Mouse (Mus musculus) midbrain, postnatal 0 days (tissue): ENCODE data around the gene Ltbp3. TPM values are rescaled to one million over a fixed set of nuclear protein-coding genes. Genes with fewer than 3 reads are reported as not detected.

ENCODE experiments used
- ATAC-seq: fragments of 200-750 bp; cut with Nextera tagmentation; 2 replicates; pipeline ENCODE4 v1.8.0; 2017; ENCODE audit warnings: moderate number of reproducible peaks, mild to moderate bottlenecking, moderate TSS enrichment, moderate library complexity; ENCODE audit not compliant: low FRiP score
- DNase-seq: peaks from one replicate; pipeline ENCODE4 v3.0.0-alpha.2; 2015; ENCODE audit warnings: low spot score
- H3K27ac ChIP-seq: fragments of 300-500 bp; sonication (generic); 2 replicates; pipeline ENCODE4 v1.5.1; 2014; ENCODE audit warnings: low read depth, mild to moderate bottlenecking, low read length, mixed read lengths
- H3K27me3 ChIP-seq: fragments of 300-500 bp; sonication (generic); 2 replicates; pipeline ENCODE4 v1.6.1; 2014; ENCODE audit warnings: low read length, control low read depth, mixed read lengths; ENCODE audit not compliant: insufficient read depth
- H3K36me3 ChIP-seq: fragments of 300-500 bp; sonication (generic); 2 replicates; pipeline ENCODE4 v1.6.1; 2014; ENCODE audit warnings: low read length, control low read depth, mixed read lengths; ENCODE audit not compliant: insufficient read depth
- H3K4me1 ChIP-seq: fragments of 300-500 bp; sonication (generic); 2 replicates; pipeline ENCODE4 v1.6.1; 2014; ENCODE audit warnings: mild to moderate bottlenecking, control low read depth, antibody characterized with exemption, low read length, mixed read lengths; ENCODE audit not compliant: insufficient read depth
- H3K4me2 ChIP-seq: fragments of 300-500 bp; sonication (generic); 2 replicates; pipeline ENCODE4 v1.6.1; 2014; ENCODE audit warnings: low read depth, mild to moderate bottlenecking, low read length, mixed read lengths; ENCODE audit not compliant: poor library complexity, severe bottlenecking
- H3K4me3 ChIP-seq: fragments of 300-500 bp; sonication (generic); 2 replicates; pipeline ENCODE4 v1.5.1; 2014; ENCODE audit warnings: low read depth, mild to moderate bottlenecking, low read length, moderate library complexity
- H3K9ac ChIP-seq: fragments of 300-500 bp; sonication (generic); replicated peaks from 2 replicates; pipeline ENCODE4 v1.6.1; 2014; ENCODE audit warnings: mild to moderate bottlenecking, low read length, moderate library complexity, mixed read lengths; ENCODE audit not compliant: poor library complexity, severe bottlenecking
- H3K9me3 ChIP-seq: fragments of 300-500 bp; sonication (generic); 2 replicates; pipeline ENCODE4 v1.6.1; 2016; ENCODE audit warnings: low read length, control low read depth
- CTCF ChIP-seq: IDR thresholded peaks from 2 replicates; pipeline ENCODE4 v1.5.1; 2016; ENCODE audit warnings: antibody characterized with exemption, mild to moderate bottlenecking
- WGBS: fragments of 180-500 bp; shearing (Covaris S2); extraction: QIAGEN DNeasy Blood & Tissue Kit; methylation state at CpG from one replicate; pipeline ENCODE4 v1.1.7; 2014; 5-methylcytosine and 5-hydroxymethylcytosine counted together
- polyA plus RNA-seq: library from polyadenylated mRNA; unstranded; fragments of >200 nt; fragmentation: Nextera tagmentation; extraction: Ambion mirVana; gene quantifications from 2 replicates; pipeline ENCODE4 v1.2.1, GENCODE M21; 2015
- total RNA-seq: library from RNA; depleted of rRNA; stranded (reverse); fragments of >200 nt; gene quantifications from 2 replicates; pipeline ENCODE4 v1.2.3, GENCODE M21; 2014

Gene Ltbp3
- total and polyA plus RNA-seq, 2 experiments from 2014 or later: 12.8 to 29.3 TPM

- no peaks in the 10 kb centered on the region for H3K9me3 ChIP-seq
- H3K4me3 ChIP-seq: peak overlapping the region; percentile 89
- H3K4me1 ChIP-seq: peaks cover 10% of the 10 kb centered on the region; the same call in 1 of the 2 replicates
- DNase-seq: no peak
- no peak for ATAC-seq
- peaks cover 22% of the 10 kb centered on the region for H3K36me3 ChIP-seq
- H3K4me2 ChIP-seq: peak overlapping the region; percentile 64
- TF ChIP-seq CTCF: no peak
- peak overlapping the region; percentile 91 for H3K9ac ChIP-seq
- no peaks in the 10 kb centered on the region for H3K27me3 ChIP-seq
- H3K27ac ChIP-seq: peak overlapping the region; percentile 100
- 0% methylated on average over 2 of the region's 2 CpGs for WGBS
Observed at GRCm38 (mm10) chr19:5800350-5800631, 59.6 kb downstream of the Ltbp3 start.

- no peak for TF ChIP-seq CTCF
- peak overlapping the region; percentile 91 for H3K9ac ChIP-seq
- H3K4me1 ChIP-seq: peaks cover 10% of the 10 kb centered on the region; the same call in 1 of the 2 replicates
- no peaks in the 10 kb centered on the region for H3K9me3 ChIP-seq
- peak overlapping the region; percentile 64 for H3K4me2 ChIP-seq
- whole genome bisulfite sequencing: under 1% methylated on average over 19 of the region's 19 CpGs
- peak overlapping the region; percentile 100 for H3K27ac ChIP-seq
- peak overlapping the region; percentile 89 for H3K4me3 ChIP-seq
- ATAC-seq (no peak), DNase-seq (no peak)
- H3K36me3 ChIP-seq: peaks cover 20% of the 10 kb centered on the region
- H3K27me3 ChIP-seq: no peaks in the 10 kb centered on the region
Observed at GRCm38 (mm10) chr19:5800632-5801431, 60.1 kb downstream of the Ltbp3 start.

GRCm38 (mm10) chr19:5801432-5801964, 60.8 kb downstream of the Ltbp3 start:
- WGBS: 3% methylated on average over 3 of the region's 3 CpGs
- Histone ChIP-seq H3K4me1 (peaks cover 6% of the 10 kb centered on the region; the same call in 1 of the 2 replicates), H3K9me3 (no peaks in the 10 kb centered on the region), H3K9ac (peak overlapping the region; percentile 91), H3K36me3 (peaks cover 14% of the 10 kb centered on the region), H3K27me3 (no peaks in the 10 kb centered on the region), H3K4me3 (peak overlapping the region; percentile 89), H3K27ac (peak overlapping the region; percentile 100), H3K4me2 (peak overlapping the region; percentile 64)
- ATAC-seq (no peak), DNase-seq (no peak)
- TF ChIP-seq CTCF: no peak

GRCm38 (mm10) chr19:5802011-5802786, 61.5 kb downstream of the Ltbp3 start:
- H3K27me3 ChIP-seq: no peaks in the 10 kb centered on the region
- TF ChIP-seq CTCF: no peak
- H3K27ac ChIP-seq: peak overlapping the region; percentile 100
- H3K36me3 ChIP-seq: peaks cover 9% of the 10 kb centered on the region
- peak overlapping the region; percentile 91 for H3K9ac ChIP-seq
- H3K9me3 ChIP-seq: no peaks in the 10 kb centered on the region
- DNase-seq (peak; percentile 97), ATAC-seq (peak; percentile 53; the same call in 1 of the 2 replicates)
- H3K4me2 ChIP-seq: peak overlapping the region; percentile 64
- peak overlapping the region; percentile 89 for H3K4me3 ChIP-seq
- WGBS: under 1% methylated on average over 25 of the region's 25 CpGs
- H3K4me1 ChIP-seq: peaks cover 6% of the 10 kb centered on the region; the same call in 1 of the 2 replicates

GRCm38 (mm10) chr19:5802787-5803040, 62.0 kb downstream of the Ltbp3 start:
- Histone ChIP-seq H3K9me3 (no peaks in the 10 kb centered on the region), H3K27me3 (no peaks in the 10 kb centered on the region), H3K9ac (peak overlapping the region; percentile 91), H3K27ac (peak overlapping the region; percentile 100), H3K4me3 (peak overlapping the region; percentile 89), H3K36me3 (peaks cover 5% of the 10 kb centered on the region), H3K4me1 (peaks cover 6% of the 10 kb centered on the region; the same call in 1 of the 2 replicates), H3K4me2 (peak overlapping the region; percentile 64)
- ATAC-seq: no peak
- TF ChIP-seq CTCF: no peak
- 0% methylated on average over 4 of the region's 4 CpGs for WGBS
- DNase-seq: no peak
